Mouse (Mus musculus) mouse trophoblast stem cell (cell line): ENCODE results near the gene Ephb3.

ENCODE experiments used
- in situ Hi-C, 2 experiments: fragments of 300-500 bp; cut with MseI, MboI; formaldehyde crosslinking; loops; 2 replicates in 1 of 2; 3 replicates in 1 of 2; pipeline ENCODE4 v1.15.1; 2025

Gene Ephb3

DNA sequence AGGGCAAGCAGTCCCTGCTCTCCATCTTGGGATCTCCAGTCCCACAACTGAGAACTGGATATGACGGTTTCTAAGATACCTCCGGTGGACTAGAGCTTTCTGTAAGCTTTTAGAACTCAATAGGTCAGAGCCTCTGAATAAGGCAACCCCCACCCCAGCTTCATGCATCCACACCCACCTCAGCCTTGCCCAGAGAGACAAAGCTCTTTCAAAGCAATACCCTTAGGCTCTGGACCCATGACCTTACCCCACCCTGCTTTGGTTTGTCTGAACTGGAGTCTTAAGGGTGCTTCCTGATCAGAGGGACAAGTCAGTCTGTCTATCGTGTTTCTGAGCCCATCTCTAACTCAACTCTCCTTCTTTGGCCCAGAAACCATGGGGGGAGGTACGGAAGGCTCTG is 1.8 kb upstream of the Ephb3 start:
- in situ Hi-C loops, result loop anchor here (5.0 kb wide), 1 partner anchor 190 kb away; no protein-coding TSS in a partner anchor

GRCm38 (mm10) chr16:21205093-21205886 is 735 bp downstream of the Ephb3 start:
- in situ Hi-C loops, result no loop called here

GRCm38 (mm10) chr16:21208001-21208565 is 3.5 kb downstream of the Ephb3 start:
- in situ Hi-C loops, result no loop called here

DNA sequence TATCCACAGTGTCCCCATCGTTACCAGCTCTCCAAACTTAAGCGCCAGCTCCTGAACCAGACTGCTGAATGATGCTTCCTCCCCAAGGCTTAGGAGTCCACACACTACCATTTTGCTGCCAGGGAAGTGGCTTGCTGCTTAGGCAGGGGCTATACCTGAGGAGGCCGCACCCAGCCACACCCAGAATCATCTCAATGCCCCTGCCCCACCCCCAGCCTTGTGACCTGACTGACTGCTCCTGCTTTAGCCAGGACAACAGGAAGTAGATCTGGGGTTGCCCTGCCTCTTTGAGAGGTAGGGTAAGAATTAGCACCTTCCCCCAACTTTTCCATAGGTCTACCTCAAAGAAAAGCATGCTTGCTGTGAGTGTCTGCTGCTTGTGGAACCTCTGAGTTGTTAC is 4.7 kb downstream of the Ephb3 start:
- in situ Hi-C loops, result no loop called here

- in situ Hi-C loops, result no loop called here
These were observed 5.6 kb downstream of the Ephb3 start for GRCm38 (mm10) chr16:21210204-21210603.

DNA sequence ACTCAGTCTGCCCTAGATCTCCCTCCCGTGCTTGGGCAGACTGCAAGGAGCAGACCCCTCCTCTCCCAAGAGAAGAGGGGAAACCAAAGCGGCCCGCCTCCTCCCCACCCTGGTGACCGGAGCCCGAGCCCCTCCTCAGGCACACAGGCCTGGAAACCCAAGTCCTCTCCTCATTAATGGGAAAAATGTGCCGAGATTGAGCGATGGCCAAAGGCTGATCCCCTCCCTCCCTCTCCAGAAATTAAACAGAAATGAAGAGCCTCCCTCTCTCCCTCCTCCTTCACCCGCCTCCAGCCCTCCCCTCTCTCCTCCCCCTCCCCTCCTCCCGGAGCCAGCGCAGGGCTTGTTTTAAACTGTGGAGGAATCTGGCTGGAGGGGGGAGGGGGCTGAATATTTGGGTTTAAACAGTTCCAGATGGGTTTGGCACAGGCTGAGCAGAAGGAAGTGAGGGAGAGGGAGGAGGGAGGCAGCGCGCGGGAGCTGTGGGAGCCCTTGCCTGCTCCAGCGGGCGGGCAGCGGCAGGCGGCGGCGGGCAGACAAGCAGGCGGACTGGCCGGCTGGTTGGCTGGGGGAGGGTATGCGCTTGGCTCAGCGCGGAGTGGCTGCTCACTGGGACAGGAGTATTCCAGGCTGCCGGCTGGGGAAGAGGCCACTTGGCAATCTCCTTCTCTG is 6.2 kb downstream of the Ephb3 start:
- in situ Hi-C loops, result no loop called here

DNA sequence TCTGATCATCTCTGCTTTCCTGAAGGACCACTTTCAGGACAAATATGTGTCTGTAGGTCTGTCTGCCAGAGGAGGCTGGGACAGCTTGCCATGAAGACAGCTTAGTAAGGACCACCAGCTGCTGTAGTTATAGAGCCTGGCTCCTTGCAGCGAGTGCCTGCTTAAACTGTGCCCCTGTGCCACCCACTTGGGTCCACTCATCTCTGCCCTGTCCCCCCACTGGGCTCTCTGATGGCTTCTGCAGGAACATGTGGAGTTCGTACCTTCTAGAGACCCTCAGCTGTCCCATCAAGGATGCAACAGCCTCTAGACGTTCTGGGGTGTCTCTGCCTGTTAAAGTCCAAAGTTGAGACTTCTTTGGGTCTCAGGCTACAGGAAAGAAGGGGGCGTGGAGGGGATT is 6.9 kb downstream of the Ephb3 start:
- in situ Hi-C loops, result no loop called here

GRCm38 (mm10) chr16:21212369-21212768 is 7.8 kb downstream of the Ephb3 start:
- in situ Hi-C loops, result no loop called here

DNA sequence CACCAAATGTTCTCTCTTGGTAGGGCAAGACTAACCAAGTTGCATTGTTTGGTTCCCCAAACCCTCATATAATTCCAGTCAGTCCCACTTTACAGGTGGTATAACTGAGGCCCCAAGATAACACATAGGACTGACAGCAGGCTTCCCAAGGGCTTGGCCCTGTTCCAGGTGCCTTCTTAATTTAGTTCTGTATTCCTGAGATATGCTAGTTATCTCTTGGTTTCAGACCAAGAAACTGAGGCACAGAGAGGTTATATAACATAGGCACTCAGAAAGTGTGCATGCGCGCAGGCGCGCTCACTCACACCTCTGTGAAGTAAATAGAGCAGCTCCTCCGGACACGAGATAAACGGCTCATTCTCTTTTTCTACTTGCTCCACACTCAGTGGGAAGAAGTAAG is 9.4 kb downstream of the Ephb3 start:
- in situ Hi-C loops, result no loop called here

DNA sequence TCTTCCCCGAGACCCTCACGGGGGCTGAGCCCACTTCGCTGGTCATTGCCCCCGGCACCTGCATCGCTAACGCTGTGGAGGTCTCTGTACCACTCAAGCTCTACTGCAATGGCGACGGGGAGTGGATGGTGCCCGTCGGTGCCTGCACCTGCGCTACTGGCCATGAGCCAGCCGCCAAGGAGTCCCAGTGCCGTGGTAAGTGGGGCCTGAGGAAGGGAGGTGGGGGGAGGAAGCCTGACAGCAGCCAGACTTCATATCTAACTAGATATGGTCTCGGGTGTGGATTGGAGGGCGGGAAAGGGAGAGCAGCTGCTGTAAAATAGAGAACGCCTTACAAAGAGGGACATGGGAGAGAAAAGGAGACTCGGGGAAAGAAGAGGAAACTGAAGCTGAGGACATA is 10.2 kb downstream of the Ephb3 start:
- in situ Hi-C loops, result no loop called here

DNA sequence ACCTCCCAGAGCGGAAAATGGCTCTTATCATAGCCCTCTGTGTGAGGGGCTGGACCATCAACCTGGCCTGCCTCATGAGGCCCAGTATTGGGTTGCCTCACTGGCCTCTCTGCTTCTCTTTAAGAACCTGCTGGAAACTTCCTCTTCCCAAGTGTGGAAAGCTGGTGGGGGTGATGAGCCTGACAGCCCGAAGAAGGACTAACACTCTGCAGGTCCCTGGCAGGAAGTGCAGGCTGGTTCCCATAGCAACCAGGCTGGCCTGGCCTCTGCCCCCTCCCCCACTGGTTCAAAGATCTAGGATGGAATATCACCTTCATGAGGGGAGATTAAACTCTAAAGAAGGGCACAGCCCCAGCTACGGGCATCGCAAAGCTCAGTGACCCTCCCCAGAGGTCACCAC is 11.5 kb downstream of the Ephb3 start:
- in situ Hi-C loops, result no loop called here

GRCm38 (mm10) chr16:21217233-21217632 is 12.7 kb downstream of the Ephb3 start:
- in situ Hi-C loops, result no loop called here

- in situ Hi-C loops, result no loop called here
These were observed 15.1 kb downstream of the Ephb3 start for GRCm38 (mm10) chr16:21219656-21220055.

- in situ Hi-C loops, result no loop called here
These were observed 18.5 kb downstream of the Ephb3 start for GRCm38 (mm10) chr16:21223038-21223437.

GRCm38 (mm10) chr16:21224648-21225240 is 20.2 kb downstream of the Ephb3 start:
- in situ Hi-C loops, result no loop called here

DNA sequence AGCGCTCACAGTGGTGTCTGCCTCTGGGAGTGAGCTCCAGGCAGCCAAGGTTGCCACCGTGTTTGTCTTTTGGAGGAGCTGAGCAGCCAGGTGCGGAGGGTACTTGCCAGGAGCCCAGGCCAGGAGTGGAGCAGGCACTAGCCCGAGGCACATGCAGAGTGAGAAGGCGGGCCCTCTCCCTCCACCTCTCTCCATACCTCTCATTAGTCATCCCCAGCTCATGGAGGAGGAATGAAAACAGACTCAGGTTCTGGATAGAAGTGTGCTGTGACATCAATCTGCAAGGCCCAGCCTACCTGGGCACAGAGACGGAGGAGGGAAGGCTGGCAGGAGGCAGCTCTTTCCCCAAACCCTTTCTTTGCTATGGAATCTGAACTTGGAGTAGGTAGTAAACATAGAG is 22.1 kb downstream of the Ephb3 start:
- in situ Hi-C loops, result no loop called here

- in situ Hi-C loops, result no loop called here
These were observed 30.6 kb downstream of the Ephb3 start for GRCm38 (mm10) chr16:21235135-21235534.

- in situ Hi-C loops, result no loop called here
These were observed 34.2 kb downstream of the Ephb3 start for GRCm38 (mm10) chr16:21238722-21239121.

- in situ Hi-C loops, result no loop called here
These were observed 36.0 kb downstream of the Ephb3 start for GRCm38 (mm10) chr16:21240547-21240946.

DNA sequence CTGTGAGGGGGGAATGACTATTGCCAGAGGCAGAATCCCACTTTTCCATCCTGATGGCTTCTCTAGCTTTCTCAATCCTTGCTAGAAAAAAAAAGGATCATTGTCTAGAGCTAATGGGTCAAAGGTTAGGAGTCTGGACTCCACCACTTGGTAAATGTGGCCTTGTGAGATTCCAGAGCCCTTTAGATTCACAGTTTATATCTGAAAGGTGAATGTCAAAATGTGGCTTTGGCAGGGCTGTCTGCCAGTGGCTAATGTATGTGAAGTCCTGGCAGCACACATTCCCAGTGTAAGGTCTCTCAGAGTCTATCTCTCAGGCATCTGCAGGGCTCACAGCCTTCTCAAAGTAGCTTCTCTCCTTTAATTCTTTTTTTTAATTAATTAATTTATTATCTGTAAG is 36.5 kb downstream of the Ephb3 start:
- in situ Hi-C loops, result no loop called here

DNA sequence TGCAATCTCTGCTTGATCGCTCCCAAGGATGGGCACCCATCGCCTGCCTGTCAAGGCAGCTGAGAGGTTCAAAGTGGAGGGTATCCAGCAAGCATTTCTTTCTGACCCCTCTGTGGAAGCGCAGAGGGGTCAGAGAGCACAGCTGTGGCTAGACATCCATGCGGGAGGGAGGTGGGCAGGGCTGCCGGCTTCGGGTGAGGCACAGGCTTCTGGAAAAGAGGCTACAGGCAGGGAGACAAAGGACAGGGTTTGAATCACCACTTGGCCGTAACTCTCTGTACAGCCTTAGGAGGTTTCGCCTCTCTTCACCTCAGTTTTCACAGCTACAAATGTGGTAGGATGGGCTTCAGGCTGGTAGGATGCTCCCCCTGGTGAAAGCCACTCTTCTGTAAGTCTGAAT is 38.4 kb downstream of the Ephb3 start:
- in situ Hi-C loops, result no loop called here

DNA sequence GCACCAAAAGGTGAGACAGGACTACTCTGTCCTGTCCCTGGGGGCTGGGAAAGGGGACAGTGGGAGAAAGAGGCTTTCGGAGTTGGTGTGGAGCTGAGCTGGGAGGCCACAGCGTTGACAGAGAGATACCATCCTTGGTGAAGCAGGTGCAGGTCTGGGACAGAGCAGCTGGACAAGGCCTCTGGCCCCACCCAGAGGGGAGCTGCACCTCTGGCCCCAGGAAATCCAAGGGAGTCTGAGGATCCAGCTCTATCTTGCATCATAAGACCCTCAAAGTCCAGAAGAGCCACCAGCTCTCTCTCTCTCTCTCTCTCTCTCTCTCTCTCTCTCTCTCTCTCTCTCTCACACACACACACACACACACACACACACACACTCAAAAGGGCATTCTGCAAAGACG is 40.2 kb downstream of the Ephb3 start:
- in situ Hi-C loops, result no loop called here

DNA sequence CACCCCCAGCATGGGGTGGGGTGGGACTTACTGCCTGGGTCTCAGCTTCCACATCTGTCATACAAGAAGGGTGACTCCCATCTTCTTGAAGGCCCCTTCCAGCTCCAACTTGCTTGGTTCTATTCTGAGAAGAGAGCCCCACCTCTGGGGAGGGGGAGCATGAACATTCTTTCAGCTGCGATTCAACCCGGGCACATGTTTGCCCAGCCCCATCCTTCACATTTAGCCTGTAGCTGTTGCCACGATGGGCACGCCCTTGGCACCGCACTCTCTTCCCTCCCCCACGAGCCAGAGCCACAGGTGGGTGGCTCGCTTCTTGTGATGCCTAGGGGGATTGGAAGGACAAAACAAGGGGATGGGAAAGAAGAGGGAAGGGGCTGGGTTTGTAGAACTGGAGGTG is 40.8 kb downstream of the Ephb3 start:
- in situ Hi-C loops, result no loop called here
